Mouse (Mus musculus) G1E (cell line): Measurements from ENCODE around the gene Magi2. TPM values are rescaled to one million over a fixed set of nuclear protein-coding genes. Genes with fewer than 3 reads are reported as not detected.

Experiments
- ATAC-seq: 2 replicates; pipeline ENCODE4 v1.8.0; 2016; ENCODE audit warnings: mild to moderate bottlenecking; ENCODE audit not compliant: insufficient number of reproducible peaks, poor library complexity, low FRiP score, severe bottlenecking; ENCODE audit errors: extremely low read depth
- DNase-seq: peaks from one replicate; pipeline ENCODE4 v3.0.0; 2012; ENCODE audit warnings: low spot score
- H3K27me3 ChIP-seq: 2 replicates; pipeline ENCODE4 v1.6.1; 2012; ENCODE audit warnings: mild to moderate bottlenecking, low read length, inconsistent platforms; ENCODE audit not compliant: insufficient read depth
- H3K36me3 ChIP-seq: replicated peaks from 2 replicates; pipeline ENCODE3; 2012; ENCODE audit warnings: mild to moderate bottlenecking, inconsistent platforms
- H3K4me1 ChIP-seq: 2 replicates; pipeline ENCODE4 v1.6.1; 2012; ENCODE audit warnings: low read depth, low read length, inconsistent platforms, mixed read lengths; ENCODE audit not compliant: insufficient read depth
- H3K4me3 ChIP-seq: 2 replicates; pipeline ENCODE4 v1.5.1; 2012; ENCODE audit warnings: low read depth, mild to moderate bottlenecking, inconsistent platforms, low read length, moderate library complexity, mixed read lengths
- H3K9me3 ChIP-seq: replicated peaks from 2 replicates; pipeline ENCODE4 v1.6.1; 2012; ENCODE audit warnings: inconsistent platforms
- CTCF ChIP-seq: IDR thresholded peaks from 2 replicates; pipeline ENCODE4 v1.5.1; 2012; ENCODE audit warnings: low read depth, low read length, inconsistent platforms, mixed read lengths
- GATA1 ChIP-seq: IDR thresholded peaks from 2 replicates; pipeline ENCODE4 v1.6.1; 2012; ENCODE audit warnings: borderline replicate concordance, low read length, inconsistent platforms, mixed read lengths
- GATA2 ChIP-seq: IDR thresholded peaks from 2 replicates; pipeline ENCODE4 v1.6.1; 2012; ENCODE audit warnings: low read depth, low read length, inconsistent platforms, borderline replicate concordance
- POLR2AphosphoS5 ChIP-seq: IDR thresholded peaks from 2 replicates; pipeline ENCODE4 v1.6.1; 2012; ENCODE audit warnings: low read depth, low read length, inconsistent platforms; ENCODE audit not compliant: insufficient replicate concordance
- TAL1 ChIP-seq: conservative IDR thresholded peaks from 2 replicates; pipeline ENCODE4 v1.6.1; 2012; ENCODE audit warnings: low read depth, low read length, inconsistent platforms, mixed read lengths
- polyA plus RNA-seq: library from polyadenylated mRNA; stranded (reverse); fragments of >175 nt; gene quantifications from 2 replicates; pipeline ENCODE4 v1.2.3, GENCODE M21; 2012
- total RNA-seq, 2 experiments: library from RNA; stranded (forward) in 1 of 2; stranded (reverse) in 1 of 2; fragments of 200-1000 nt in 1 of 2; fragments of >200 nt in 1 of 2; fragmentation: Nextera tagmentation in 1 of 2; gene quantifications; 2 replicates each; pipeline ENCODE4 v1.2.3; 2014 to 2017

Gene Magi2
- total and polyA plus RNA-seq, 3 experiments, result 0.69 to 1.3 (median 1.1) TPM

- no peak for DNase-seq
- Histone ChIP-seq H3K4me1 (no peaks in the 10 kb centered on the region), H3K9me3 (no peaks in the 10 kb centered on the region), H3K36me3 (no peaks in the 10 kb centered on the region), H3K4me3 (no peak overlapping the region), H3K27me3 (peaks cover 6% of the 10 kb centered on the region)
- TF ChIP-seq GATA1 (no peak), TAL1 (no peak), GATA2 (no peak), CTCF (no peak), POLR2AphosphoS5 (no peak)
- no peak for ATAC-seq
These were observed 1267.2 kb downstream of the Magi2 start for GRCm38 (mm10) chr5:20494010-20494409.

GRCm38 (mm10) chr5:20496924-20497323 lies 1270.1 kb downstream of the Magi2 start:
- peak; percentile 15; the same call in 1 of the 2 replicates for ATAC-seq
- no peak for DNase-seq
- no peaks in the 10 kb centered on the region for H3K4me1 ChIP-seq
- TF ChIP-seq CTCF, result no peak
- no peak for TF ChIP-seq POLR2AphosphoS5
- TF ChIP-seq TAL1, result no peak
- no peaks in the 10 kb centered on the region for H3K36me3 ChIP-seq
- no peaks in the 10 kb centered on the region for H3K9me3 ChIP-seq
- H3K27me3 ChIP-seq, result peaks cover 9% of the 10 kb centered on the region; the same call in 1 of the 2 replicates
- H3K4me3 ChIP-seq, result no peak overlapping the region

DNA sequence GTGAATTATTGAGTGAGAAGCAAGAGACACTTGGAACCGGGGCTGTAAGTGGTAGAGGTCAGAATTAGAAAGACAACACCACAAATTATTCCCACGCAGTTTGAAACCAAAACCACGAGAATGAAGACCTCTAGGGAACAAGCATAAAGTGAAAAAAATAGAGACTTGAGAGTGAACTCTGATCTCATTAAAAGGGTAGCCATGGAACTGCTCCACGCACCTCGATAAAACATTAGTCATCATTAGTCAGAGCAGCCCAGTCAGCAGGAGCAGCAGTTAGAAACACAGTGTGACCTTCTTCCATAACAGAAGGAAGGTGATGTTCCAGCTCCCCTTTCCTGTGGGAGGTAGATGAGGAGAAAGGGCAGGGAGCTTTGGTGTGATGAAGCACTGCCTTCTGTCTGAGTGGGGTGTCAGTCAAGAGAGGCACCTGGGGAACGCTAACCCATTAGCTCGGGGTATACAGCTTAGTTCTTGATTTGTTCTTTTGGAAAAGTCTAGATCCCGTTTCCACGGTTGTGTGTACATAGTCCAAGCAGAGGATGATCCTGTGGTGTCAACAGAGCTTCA lies 1272.3 kb downstream of the Magi2 start:
- no peak overlapping the region for H3K4me3 ChIP-seq
- TF ChIP-seq GATA1 (no peak), CTCF (no peak), TAL1 (no peak), POLR2AphosphoS5 (no peak), GATA2 (no peak)
- H3K9me3 ChIP-seq, result no peaks in the 10 kb centered on the region
- no peaks in the 10 kb centered on the region for H3K4me1 ChIP-seq
- H3K27me3 ChIP-seq, result peaks cover 9% of the 10 kb centered on the region; the same call in 1 of the 2 replicates
- ATAC-seq, result no peak
- H3K36me3 ChIP-seq, result no peaks in the 10 kb centered on the region
- DNase-seq, result no peak

GRCm38 (mm10) chr5:20508609-20509008 lies 1281.8 kb downstream of the Magi2 start:
- H3K27me3 ChIP-seq, result 0 out of 2 replicates have a peak, but pooled peaks cover 2% of the 10 kb centered on the region
- peaks cover 20% of the 10 kb centered on the region for H3K4me1 ChIP-seq
- peak; percentile 5 for DNase-seq
- no peaks in the 10 kb centered on the region for H3K9me3 ChIP-seq
- ATAC-seq, result peak; percentile 28
- H3K4me3 ChIP-seq, result no peak overlapping the region
- no peaks in the 10 kb centered on the region for H3K36me3 ChIP-seq
- no peak for TF ChIP-seq POLR2AphosphoS5
- no peak for TF ChIP-seq CTCF
- no peak for TF ChIP-seq TAL1
- TF ChIP-seq GATA2, result no peak
- TF ChIP-seq GATA1, result no peak

GRCm38 (mm10) chr5:20509606-20510005 lies 1282.8 kb downstream of the Magi2 start:
- ATAC-seq, result peak; percentile 82
- no peaks in the 10 kb centered on the region for H3K36me3 ChIP-seq
- no peak for TF ChIP-seq GATA2
- TF ChIP-seq POLR2AphosphoS5, result no peak
- no peak for TF ChIP-seq CTCF
- no peak; the same call in 1 of the 2 replicates for TF ChIP-seq TAL1
- no peak for TF ChIP-seq GATA1
- peak; percentile 6 for DNase-seq
- H3K9me3 ChIP-seq, result no peaks in the 10 kb centered on the region
- H3K27me3 ChIP-seq, result 0 out of 2 replicates have a peak, but pooled peaks cover 2% of the 10 kb centered on the region
- peaks cover 26% of the 10 kb centered on the region for H3K4me1 ChIP-seq
- H3K4me3 ChIP-seq, result no peak overlapping the region; the same call in 1 of the 2 replicates

- Histone ChIP-seq H3K27me3 (no peaks in the 10 kb centered on the region), H3K4me1 (peaks cover 23% of the 10 kb centered on the region), H3K9me3 (no peaks in the 10 kb centered on the region), H3K4me3 (no peak overlapping the region), H3K36me3 (no peaks in the 10 kb centered on the region)
- ATAC-seq (no peak), DNase-seq (no peak)
- TF ChIP-seq CTCF, result no peak
These were observed 1285.7 kb downstream of the Magi2 start for GRCm38 (mm10) chr5:20512377-20513126.

- no peaks in the 10 kb centered on the region for H3K9me3 ChIP-seq
- no peaks in the 10 kb centered on the region for H3K4me1 ChIP-seq
- H3K36me3 ChIP-seq, result no peaks in the 10 kb centered on the region
- DNase-seq, result no peak
- TF ChIP-seq POLR2AphosphoS5 (no peak), TAL1 (no peak), CTCF (no peak), GATA2 (no peak), GATA1 (no peak)
- no peak for ATAC-seq
- H3K4me3 ChIP-seq, result no peak overlapping the region
- H3K27me3 ChIP-seq, result peaks cover 5% of the 10 kb centered on the region
These were observed 1294.8 kb downstream of the Magi2 start for GRCm38 (mm10) chr5:20521639-20522038.
